Mouse (Mus musculus) midbrain, embryonic 14.5 days (tissue): ENCODE measurements at regions not wholly inside any gene's neighbourhood (a gene's known extent, or its start where the extent isn't known, plus 50 kb on each side); places are given as distances from the start of the nearest gene placed in this dataset.
"Not testable (repeated sequence)": the region's sequence is repeated elsewhere in the genome, so short reads cannot be mapped to it uniquely, and the experiment has no call there.

Experiments used
- ATAC-seq: fragments of 200-750 bp; cut with Nextera tagmentation; 2 replicates; pipeline ENCODE4 v1.8.0; 2017; ENCODE audit warnings: moderate number of reproducible peaks, moderate library complexity; ENCODE audit not compliant: low FRiP score, low TSS enrichment
- DNase-seq: peaks from one replicate; pipeline ENCODE4 v3.0.0-alpha.2; 2015
- H3K27ac ChIP-seq: fragments of 300-500 bp; sonication (generic); replicated peaks from 2 replicates; pipeline ENCODE4 v1.5.1; 2014; ENCODE audit warnings: mild to moderate bottlenecking, low read depth, low read length, moderate library complexity
- H3K27me3 ChIP-seq: fragments of 300-500 bp; sonication (generic); 2 replicates; pipeline ENCODE4 v1.6.1; 2014; ENCODE audit warnings: low read length, control low read depth, mixed read lengths; ENCODE audit not compliant: control insufficient read depth, insufficient read depth
- H3K36me3 ChIP-seq: fragments of 300-500 bp; sonication (generic); 2 replicates; pipeline ENCODE4 v1.6.1; 2014; ENCODE audit warnings: low read length, control low read depth; ENCODE audit not compliant: control insufficient read depth, insufficient read depth
- H3K4me1 ChIP-seq: fragments of 300-500 bp; sonication (generic); 2 replicates; pipeline ENCODE4 v1.6.1; 2014; ENCODE audit warnings: mild to moderate bottlenecking, antibody characterized with exemption, low read length, control low read depth; ENCODE audit not compliant: control insufficient read depth, insufficient read depth
- H3K4me2 ChIP-seq: fragments of 300-500 bp; sonication (generic); 2 replicates; pipeline ENCODE4 v1.6.1; 2014; ENCODE audit warnings: mild to moderate bottlenecking, low read length, moderate library complexity
- H3K4me3 ChIP-seq: fragments of 300-500 bp; sonication (generic); replicated peaks from 2 replicates; pipeline ENCODE4 v1.5.1; 2014; ENCODE audit warnings: low read depth, low read length
- H3K9ac ChIP-seq: fragments of 300-500 bp; sonication (generic); replicated peaks from 2 replicates; pipeline ENCODE4 v1.6.1; 2014; ENCODE audit warnings: mild to moderate bottlenecking, low read length, moderate library complexity
- H3K9me3 ChIP-seq: fragments of 300-500 bp; sonication (generic); 2 replicates; pipeline ENCODE4 v1.6.1; 2016; ENCODE audit warnings: low read length, control low read depth, mixed read lengths; ENCODE audit not compliant: control insufficient read depth
- WGBS: fragments of 180-500 bp; shearing (Covaris S2); extraction: QIAGEN DNeasy Blood & Tissue Kit; methylation state at CpG from one replicate; pipeline ENCODE4 v1.1.7; 2014; 5-methylcytosine and 5-hydroxymethylcytosine counted together

DNA sequence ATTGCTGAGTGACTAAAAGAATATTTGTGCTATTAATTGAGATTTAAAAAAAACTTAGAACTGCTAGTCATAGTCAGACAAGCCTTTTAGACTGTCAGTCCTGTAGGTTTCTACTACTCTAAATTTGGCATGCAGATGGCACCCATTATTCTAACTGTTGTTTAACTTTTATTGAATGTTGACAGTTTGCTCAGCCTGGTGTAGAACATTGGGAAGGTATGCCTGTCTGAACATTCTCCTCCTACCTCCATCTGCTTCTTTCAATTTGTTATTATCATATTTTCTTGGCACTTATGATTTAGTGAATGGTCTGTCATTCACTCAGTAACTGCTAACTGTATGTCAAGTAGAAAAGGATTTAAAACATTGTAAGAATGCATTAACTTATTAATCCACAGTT, 130.9 kb downstream of the Gmnc start:
- H3K4me2 ChIP-seq: no peak overlapping the region

DNA sequence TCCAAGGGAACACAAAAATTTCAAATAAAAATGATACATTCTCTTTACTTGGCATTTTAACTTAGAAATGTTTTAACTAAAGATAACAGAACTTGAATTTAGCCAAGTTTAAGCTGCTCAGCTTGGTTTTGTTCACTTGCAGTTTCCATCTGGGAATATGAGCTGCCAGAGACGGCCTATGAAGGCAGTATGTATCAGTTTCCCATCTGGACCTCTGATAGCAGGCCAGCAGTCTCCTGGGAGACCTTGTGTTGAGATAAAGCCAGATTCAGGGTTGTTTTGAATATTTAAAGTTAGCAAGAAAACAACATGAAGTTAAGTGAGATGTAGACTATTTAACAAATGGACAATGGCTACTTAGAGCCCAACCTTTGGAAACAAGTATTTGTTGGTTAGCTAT, 142.3 kb downstream of the Gmnc start:
- no peaks in the 10 kb centered on the region for H3K4me1 ChIP-seq
- no peak overlapping the region for H3K9ac ChIP-seq
- 67% methylated on average over 1 of the region's 1 CpGs for WGBS
- H3K27ac ChIP-seq: no peak overlapping the region
- no peak overlapping the region for H3K4me2 ChIP-seq
- no peaks in the 10 kb centered on the region for H3K36me3 ChIP-seq
- ATAC-seq (no peak), DNase-seq (no peak)
- H3K27me3 ChIP-seq: no peaks in the 10 kb centered on the region
- H3K4me3 ChIP-seq: no peak overlapping the region
- H3K9me3 ChIP-seq: no peaks in the 10 kb centered on the region

More for the DNA sequence above, 130.9 kb downstream of the Gmnc start:
- Histone ChIP-seq H3K4me1 (no peaks in the 10 kb centered on the region), H3K27ac (no peak overlapping the region), H3K36me3 (no peaks in the 10 kb centered on the region), H3K4me3 (no peak overlapping the region), H3K27me3 (no peaks in the 10 kb centered on the region), H3K9ac (no peak overlapping the region), H3K9me3 (no peaks in the 10 kb centered on the region)
- no peak for DNase-seq
- no peak for ATAC-seq

DNA sequence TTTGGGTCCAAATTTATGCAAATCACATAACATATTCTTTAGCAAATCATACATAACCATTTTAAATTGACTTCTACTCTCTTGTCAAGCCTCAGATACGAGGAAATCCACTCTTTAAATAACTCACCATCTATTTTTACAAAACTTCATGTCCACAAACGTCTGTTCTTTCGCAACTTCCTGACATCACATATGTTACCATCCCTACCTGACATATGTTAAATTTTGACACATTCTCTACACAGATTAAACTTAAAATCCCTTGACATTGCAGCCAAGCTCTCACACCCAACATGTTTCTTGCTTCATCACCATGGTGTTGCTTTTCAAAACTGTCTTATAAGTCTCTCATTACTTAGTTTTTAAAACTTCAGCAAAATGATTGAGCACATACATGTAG, 164.4 kb downstream of the Gmnc start:
- Histone ChIP-seq H3K4me1 (no peaks in the 10 kb centered on the region), H3K4me3 (no peak overlapping the region), H3K9me3 (no peaks in the 10 kb centered on the region), H3K9ac (no peak overlapping the region), H3K4me2 (no peak overlapping the region), H3K27ac (no peak overlapping the region), H3K27me3 (no peaks in the 10 kb centered on the region), H3K36me3 (no peaks in the 10 kb centered on the region)
- DNase-seq (no peak), ATAC-seq (no peak)
- 84% methylated on average over 3 of the region's 3 CpGs for WGBS

DNA sequence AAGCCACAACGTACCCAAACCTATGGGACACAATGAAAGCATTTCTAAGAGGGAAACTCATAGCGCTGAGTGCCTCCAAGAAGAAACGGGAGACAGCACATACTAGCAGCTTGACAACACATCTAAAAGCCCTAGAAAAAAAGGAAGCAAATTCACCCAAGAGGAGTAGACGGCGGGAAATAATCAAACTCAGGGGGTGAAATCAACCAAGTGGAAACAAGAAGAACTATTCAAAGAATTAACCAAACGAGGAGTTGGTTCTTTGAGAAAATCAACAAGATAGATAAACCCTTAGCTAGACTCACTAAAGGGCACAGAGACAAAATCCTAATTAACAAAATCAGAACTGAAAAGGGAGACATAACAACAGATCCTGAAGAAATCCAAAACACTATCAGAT, 180.3 kb downstream of the Gmnc start:
- not testable (repeated sequence) for H3K4me2 ChIP-seq, H3K9ac ChIP-seq

DNA sequence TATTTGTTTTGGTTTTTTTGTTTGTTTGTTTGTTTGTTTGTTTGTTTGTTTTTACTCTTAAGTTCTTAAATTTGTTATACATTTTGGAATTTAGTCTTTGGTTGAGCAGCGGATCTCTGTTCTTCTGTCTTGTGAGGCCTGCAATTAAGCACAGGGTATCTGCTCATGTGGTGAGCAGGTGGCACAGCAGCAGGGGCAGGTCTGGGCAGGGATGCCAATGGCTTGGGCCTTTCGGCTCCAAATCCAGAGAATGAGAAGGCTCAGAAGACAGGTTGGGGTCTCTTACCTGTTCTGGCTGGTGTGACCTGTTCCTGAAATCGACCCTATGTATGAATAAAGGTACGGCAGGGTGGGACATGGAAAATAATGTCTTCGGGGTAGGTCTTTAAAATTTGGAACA, 186.0 kb downstream of the Gmnc start:
- 91% methylated on average over 5 of the region's 5 CpGs for WGBS
- H3K9ac ChIP-seq: no peak overlapping the region
- H3K4me3 ChIP-seq: no peak overlapping the region
- no peaks in the 10 kb centered on the region for H3K36me3 ChIP-seq
- H3K27me3 ChIP-seq: no peaks in the 10 kb centered on the region
- H3K4me1 ChIP-seq: no peaks in the 10 kb centered on the region
- H3K27ac ChIP-seq: no peak overlapping the region
- no peak for DNase-seq
- no peaks in the 10 kb centered on the region for H3K9me3 ChIP-seq
- ATAC-seq: no peak
- no peak overlapping the region for H3K4me2 ChIP-seq

More for the DNA sequence above, 180.3 kb downstream of the Gmnc start:
- H3K36me3 ChIP-seq, H3K27me3 ChIP-seq, DNase-seq, H3K4me3 ChIP-seq, H3K4me1 ChIP-seq, H3K9me3 ChIP-seq, H3K27ac ChIP-seq, ATAC-seq: not testable (repeated sequence)
- 65% methylated on average over 3 of the region's 6 CpGs for WGBS

DNA sequence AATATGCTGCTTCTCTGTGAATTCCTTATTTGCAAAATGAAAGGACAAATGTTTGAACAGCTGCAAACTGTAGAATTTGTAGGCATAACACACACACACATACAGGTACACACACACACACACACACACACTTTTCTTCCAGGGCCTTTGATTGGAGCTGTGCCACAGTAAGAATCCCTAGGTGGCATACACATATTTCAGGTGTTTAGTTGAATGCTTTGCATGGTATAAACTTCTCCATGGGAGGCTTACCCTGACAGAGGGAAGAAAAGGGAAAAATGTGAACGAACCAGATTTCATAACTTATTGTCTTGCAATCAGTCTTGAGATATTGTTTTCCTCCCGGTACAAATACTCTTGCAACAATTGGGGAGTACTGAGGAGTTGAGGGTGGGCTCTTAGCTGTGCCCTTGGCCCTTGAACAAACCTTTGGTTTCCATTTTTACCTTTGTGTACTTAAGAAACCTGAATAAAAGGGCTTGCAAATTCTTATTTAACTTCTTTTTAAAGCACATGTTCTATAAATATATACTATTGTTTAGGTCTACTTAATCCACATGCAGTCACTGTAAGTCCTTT, 204.3 kb downstream of the Gmnc start:
- Histone ChIP-seq H3K9me3 (no peaks in the 10 kb centered on the region), H3K4me3 (no peak overlapping the region), H3K27ac (no peak overlapping the region)

DNA sequence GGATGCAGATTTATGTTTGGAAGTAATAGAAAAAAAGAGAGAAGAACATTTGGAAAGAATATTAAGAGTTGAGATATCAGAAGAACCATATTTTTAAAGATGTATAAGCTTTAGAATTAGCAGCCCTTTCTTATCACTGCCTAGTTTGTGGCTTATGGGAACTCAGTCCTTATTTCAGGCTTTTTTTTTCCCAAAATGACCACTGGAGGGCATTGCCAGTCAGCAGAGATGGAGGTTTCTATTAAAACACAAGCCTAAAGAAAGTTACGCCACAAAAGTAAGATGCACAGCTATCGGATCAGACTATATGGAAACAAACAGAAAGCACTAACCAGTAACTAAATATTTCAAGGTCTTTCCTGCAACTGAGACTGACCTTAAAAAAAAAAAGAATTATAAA, 200.8 kb downstream of the Il1rap start:
- Histone ChIP-seq H3K4me2 (no peak overlapping the region), H3K36me3 (no peaks in the 10 kb centered on the region), H3K4me1 (no peaks in the 10 kb centered on the region), H3K4me3 (no peak overlapping the region), H3K9me3 (no peaks in the 10 kb centered on the region), H3K27ac (no peak overlapping the region), H3K9ac (no peak overlapping the region), H3K27me3 (no peaks in the 10 kb centered on the region)
- ATAC-seq: no peak
- DNase-seq: peak; percentile 76
- WGBS: 75% methylated on average over 2 of the region's 2 CpGs

More for the DNA sequence above, 204.3 kb downstream of the Gmnc start:
- WGBS: 68% methylated on average over 2 of the region's 2 CpGs
- no peaks in the 10 kb centered on the region for H3K4me1 ChIP-seq
- H3K4me2 ChIP-seq: no peak overlapping the region
- DNase-seq (no peak), ATAC-seq (no peak)
- no peaks in the 10 kb centered on the region for H3K36me3 ChIP-seq
- H3K9ac ChIP-seq: no peak overlapping the region
- H3K27me3 ChIP-seq: no peaks in the 10 kb centered on the region
